Mouse (Mus musculus): ENCODE measurements around the gene Dusp12. TPM values are rescaled to one million over a fixed set of nuclear protein-coding genes. Genes with fewer than 3 reads are reported as not detected.

Gene Dusp12
- total and polyA plus RNA-seq, 3 experiments, result 10.0 to 14.4 (median 13.2) TPM

DNA sequence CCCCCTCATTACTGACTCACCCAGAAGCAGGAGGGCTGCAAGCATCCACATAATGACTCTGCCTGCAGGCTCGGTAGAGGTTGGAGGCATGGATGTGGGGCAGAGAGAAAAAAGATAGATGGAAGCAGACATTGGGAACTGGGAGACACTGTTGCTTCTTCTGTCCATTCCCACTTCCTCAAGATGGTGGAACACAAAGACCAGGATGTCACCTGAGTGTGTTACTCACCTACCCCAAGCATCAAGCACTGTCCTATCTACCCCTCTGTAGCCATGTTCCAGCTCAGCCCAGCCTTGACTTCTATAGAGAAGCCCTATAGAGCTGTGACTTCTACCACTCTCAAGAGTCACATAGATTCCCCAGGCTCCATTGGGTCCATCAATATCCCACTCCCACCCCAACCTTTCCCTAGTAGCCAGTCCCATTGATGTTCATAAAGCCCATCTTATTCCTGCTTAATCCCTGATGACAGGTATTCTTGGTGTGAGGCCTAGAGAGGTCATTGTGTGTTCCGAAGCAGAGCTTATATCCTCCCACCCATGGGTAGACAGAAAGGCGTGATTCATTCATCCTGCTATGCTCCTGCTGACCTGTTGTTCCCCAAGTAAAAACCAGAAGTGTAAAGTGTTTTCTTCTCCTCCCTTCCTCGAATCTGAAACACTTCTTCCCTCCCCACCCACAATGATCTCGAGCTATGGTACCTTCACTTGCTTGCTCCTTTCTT, 27.7 kb upstream of the Dusp12 start, which contains the start of gene Fcrlb:
Fcrlb (minus strand) TSS at position 51 of the 725 bp plus-strand sequence.
- no peaks in the 10 kb centered on the region; the same call in 1 of the 2 replicates for H3K4me1 ChIP-seq (ENCODE audit: insufficient read depth, low read depth, low read length)
- peaks cover 38% of the 10 kb centered on the region for H3K27me3 ChIP-seq (ENCODE audit: insufficient read depth, low read length)
- DNase-seq (ENCODE audit: low spot score) (no peak), ATAC-seq (ENCODE audit: extremely low read depth, insufficient number of reproducible peaks, low FRiP score, poor library complexity, severe bottlenecking) (no peak)
- TF ChIP-seq GATA2 (IDR thresholded peaks at IDR 0.05; ENCODE audit: borderline replicate concordance, low read depth, low read length), result no peak
- TF ChIP-seq CTCF (IDR thresholded peaks at IDR 0.05; ENCODE audit: low read depth, low read length), result no peak
- TF ChIP-seq GATA1 (IDR thresholded peaks at IDR 0.05; ENCODE audit: borderline replicate concordance, low read length), result no peak
- TF ChIP-seq TAL1 (conservative IDR thresholded peaks at IDR 0.05; ENCODE audit: low read depth, low read length), result no peak
- TF ChIP-seq POLR2AphosphoS5 (IDR thresholded peaks at IDR 0.05; ENCODE audit: insufficient replicate concordance, low read depth, low read length), result no peak
- H3K9me3 ChIP-seq (replicated peaks), result peaks cover 2% of the 10 kb centered on the region; the same call in 1 of the 2 replicates
- no peaks in the 10 kb centered on the region for H3K36me3 ChIP-seq (replicated peaks)
- no peak within 1 kb of the TSS for H3K4me3 ChIP-seq (ENCODE audit: low read depth, low read length)

DNA sequence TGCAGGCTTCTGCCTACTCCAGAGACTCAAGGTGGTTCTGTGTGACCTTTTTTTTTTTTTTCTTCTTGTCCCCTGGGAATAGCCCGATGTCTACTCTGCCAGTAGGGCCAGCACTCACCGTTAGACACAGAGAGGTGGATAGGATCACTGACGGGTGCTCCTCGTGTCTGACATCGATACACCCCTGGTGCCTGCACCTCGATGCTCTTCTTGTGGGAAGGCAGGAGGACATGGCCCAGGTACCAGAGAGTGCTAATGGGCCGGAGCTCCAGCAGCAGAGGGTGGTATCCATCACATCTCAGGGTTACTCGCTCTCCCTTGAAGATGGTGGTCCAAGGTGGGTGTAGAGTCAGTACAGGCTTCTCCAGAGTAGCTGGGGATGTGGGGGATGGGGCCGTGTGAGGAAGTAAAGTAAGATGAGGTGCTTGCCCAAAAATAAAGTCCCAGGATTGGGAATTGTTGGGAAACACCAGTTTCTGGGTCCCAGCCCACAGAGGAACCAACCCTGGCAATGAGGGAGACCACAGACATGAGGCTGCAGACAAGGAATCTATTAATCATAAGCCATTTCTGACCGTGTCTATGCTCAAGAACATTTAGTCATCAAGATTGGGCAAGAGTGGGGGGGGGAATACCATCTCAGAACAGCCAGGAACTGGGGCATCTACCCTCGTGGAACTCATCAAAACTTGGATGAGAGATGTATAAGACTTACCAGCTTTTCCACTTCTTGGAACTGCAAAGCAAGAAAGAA, 26.7 kb upstream of the Dusp12 start:
- no peaks in the 10 kb centered on the region for H3K36me3 ChIP-seq (replicated peaks)
- H3K4me1 ChIP-seq (ENCODE audit: insufficient read depth, low read depth, low read length), result no peaks in the 10 kb centered on the region; the same call in 1 of the 2 replicates
- ATAC-seq (ENCODE audit: extremely low read depth, insufficient number of reproducible peaks, low FRiP score, poor library complexity, severe bottlenecking) (no peak), DNase-seq (ENCODE audit: low spot score) (no peak)
- H3K9me3 ChIP-seq (replicated peaks), result peaks cover 10% of the 10 kb centered on the region
- peaks cover 43% of the 10 kb centered on the region for H3K27me3 ChIP-seq (ENCODE audit: insufficient read depth, low read length)
- TF ChIP-seq GATA1 (IDR thresholded peaks at IDR 0.05; ENCODE audit: borderline replicate concordance, low read length), result no peak
- H3K4me3 ChIP-seq (ENCODE audit: low read depth, low read length), result no peak overlapping the region

DNA sequence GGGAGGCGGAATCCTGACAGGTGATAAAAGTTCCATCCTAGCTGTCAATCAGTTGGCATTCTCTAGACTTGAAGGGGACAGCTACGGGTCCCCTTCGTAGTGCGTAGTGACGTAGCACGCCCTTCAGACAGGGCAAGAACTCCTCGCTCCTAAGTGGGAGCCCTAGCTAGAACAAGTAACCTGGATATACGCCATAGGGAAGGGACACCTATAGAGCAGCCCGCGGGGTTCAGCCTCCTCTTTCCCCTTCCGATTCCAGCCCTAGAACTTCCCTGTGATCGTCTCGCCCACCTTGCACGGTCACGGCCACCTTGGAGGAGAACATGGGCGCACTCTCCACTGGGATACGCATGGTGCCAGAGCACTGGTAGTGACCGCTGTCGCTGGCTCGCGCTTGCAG, 23.0 kb upstream of the Dusp12 start:
- H3K4me3 ChIP-seq (ENCODE audit: low read depth, low read length), result no peak overlapping the region
- DNase-seq (ENCODE audit: low spot score) (no peak), ATAC-seq (ENCODE audit: extremely low read depth, insufficient number of reproducible peaks, low FRiP score, poor library complexity, severe bottlenecking) (no peak)
- H3K27me3 ChIP-seq (ENCODE audit: insufficient read depth, low read length), result peaks cover 36% of the 10 kb centered on the region
- H3K36me3 ChIP-seq (replicated peaks), result no peaks in the 10 kb centered on the region
- no peaks in the 10 kb centered on the region; the same call in 1 of the 2 replicates for H3K4me1 ChIP-seq (ENCODE audit: insufficient read depth, low read depth, low read length)
- peaks cover 10% of the 10 kb centered on the region for H3K9me3 ChIP-seq (replicated peaks)
- TF ChIP-seq CTCF (IDR thresholded peaks at IDR 0.05; ENCODE audit: low read depth, low read length) (no peak), TAL1 (conservative IDR thresholded peaks at IDR 0.05; ENCODE audit: low read depth, low read length) (no peak), GATA2 (IDR thresholded peaks at IDR 0.05; ENCODE audit: borderline replicate concordance, low read depth, low read length) (no peak), GATA1 (IDR thresholded peaks at IDR 0.05; ENCODE audit: borderline replicate concordance, low read length) (no peak), POLR2AphosphoS5 (IDR thresholded peaks at IDR 0.05; ENCODE audit: insufficient replicate concordance, low read depth, low read length) (no peak)

DNA sequence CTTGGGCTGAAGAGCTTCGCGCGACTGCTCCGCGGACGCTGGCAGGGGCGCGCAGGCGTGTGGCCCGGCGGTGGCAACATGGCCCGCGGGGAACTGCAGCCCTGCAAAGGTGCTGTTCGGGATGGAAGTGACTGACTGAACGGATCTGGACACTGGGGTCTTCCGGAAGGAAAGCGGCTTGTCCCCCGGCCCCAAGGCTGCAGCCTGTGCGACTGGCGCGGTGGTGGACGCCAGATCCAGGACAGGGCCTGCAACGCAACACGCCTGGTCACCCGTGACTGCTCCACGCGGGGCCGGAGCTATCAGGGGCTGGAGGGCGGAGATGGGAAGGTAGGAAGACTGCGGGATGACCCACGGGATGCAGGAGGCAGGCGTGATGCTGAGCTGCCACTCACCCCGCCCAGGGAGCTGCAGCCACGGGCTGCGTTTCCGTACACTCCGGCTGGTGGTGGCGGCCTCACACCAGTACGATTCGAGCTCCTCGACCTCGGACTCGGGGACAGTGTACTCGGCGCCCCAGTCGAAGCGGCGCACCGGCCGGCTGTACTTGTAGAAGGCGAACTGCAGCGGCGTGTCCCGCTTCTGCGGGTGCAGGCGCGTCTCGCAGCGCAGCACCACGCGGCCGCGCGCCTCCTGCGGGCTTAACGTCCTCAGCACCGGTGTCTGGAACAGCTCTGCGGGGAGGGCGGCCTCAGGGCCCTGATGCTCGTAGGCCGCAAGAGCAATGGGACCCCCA, 22.3 kb upstream of the Dusp12 start:
- Histone ChIP-seq H3K4me3 (ENCODE audit: low read depth, low read length) (no peak overlapping the region), H3K36me3 (replicated peaks) (no peaks in the 10 kb centered on the region), H3K9me3 (replicated peaks) (peaks cover 10% of the 10 kb centered on the region), H3K27me3 (ENCODE audit: insufficient read depth, low read length) (peaks cover 29% of the 10 kb centered on the region), H3K4me1 (ENCODE audit: insufficient read depth, low read depth, low read length) (no peaks in the 10 kb centered on the region; the same call in 1 of the 2 replicates)
- DNase-seq (ENCODE audit: low spot score), result no peak
- ATAC-seq (ENCODE audit: extremely low read depth, insufficient number of reproducible peaks, low FRiP score, poor library complexity, severe bottlenecking), result no peak
- no peak for TF ChIP-seq TAL1 (conservative IDR thresholded peaks at IDR 0.05; ENCODE audit: low read depth, low read length)
- TF ChIP-seq GATA2 (IDR thresholded peaks at IDR 0.05; ENCODE audit: borderline replicate concordance, low read depth, low read length), result no peak
- TF ChIP-seq CTCF (IDR thresholded peaks at IDR 0.05; ENCODE audit: low read depth, low read length), result no peak
- no peak for TF ChIP-seq GATA1 (IDR thresholded peaks at IDR 0.05; ENCODE audit: borderline replicate concordance, low read length)
- no peak for TF ChIP-seq POLR2AphosphoS5 (IDR thresholded peaks at IDR 0.05; ENCODE audit: insufficient replicate concordance, low read depth, low read length)

DNA sequence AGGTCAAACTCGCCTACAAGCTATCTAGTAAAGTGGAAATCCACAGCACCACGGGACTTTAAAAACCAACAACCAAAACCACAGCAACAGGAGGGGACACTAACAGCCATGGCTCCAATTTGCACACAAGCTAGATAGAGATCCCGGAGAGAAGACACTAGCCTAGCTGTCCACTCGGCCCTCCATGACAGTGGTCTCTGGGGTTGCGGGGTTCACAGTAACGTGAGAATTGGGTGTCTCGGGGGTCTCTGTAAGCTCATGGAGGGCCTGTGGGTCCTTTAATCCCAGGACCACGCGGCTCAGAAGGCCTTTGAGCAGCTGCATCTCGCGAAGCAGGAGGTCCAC, 21.7 kb upstream of the Dusp12 start:
- H3K4me3 ChIP-seq (ENCODE audit: low read depth, low read length), result no peak overlapping the region
- peaks cover 25% of the 10 kb centered on the region for H3K27me3 ChIP-seq (ENCODE audit: insufficient read depth, low read length)
- H3K36me3 ChIP-seq (replicated peaks), result no peaks in the 10 kb centered on the region
- DNase-seq (ENCODE audit: low spot score), result no peak
- TF ChIP-seq POLR2AphosphoS5 (IDR thresholded peaks at IDR 0.05; ENCODE audit: insufficient replicate concordance, low read depth, low read length) (no peak), TAL1 (conservative IDR thresholded peaks at IDR 0.05; ENCODE audit: low read depth, low read length) (no peak), CTCF (IDR thresholded peaks at IDR 0.05; ENCODE audit: low read depth, low read length) (no peak), GATA2 (IDR thresholded peaks at IDR 0.05; ENCODE audit: borderline replicate concordance, low read depth, low read length) (no peak)
- peaks cover 2% of the 10 kb centered on the region for H3K4me1 ChIP-seq (ENCODE audit: insufficient read depth, low read depth, low read length)
- ATAC-seq (ENCODE audit: extremely low read depth, insufficient number of reproducible peaks, low FRiP score, poor library complexity, severe bottlenecking), result no peak
- H3K9me3 ChIP-seq (replicated peaks), result peaks cover 10% of the 10 kb centered on the region

DNA sequence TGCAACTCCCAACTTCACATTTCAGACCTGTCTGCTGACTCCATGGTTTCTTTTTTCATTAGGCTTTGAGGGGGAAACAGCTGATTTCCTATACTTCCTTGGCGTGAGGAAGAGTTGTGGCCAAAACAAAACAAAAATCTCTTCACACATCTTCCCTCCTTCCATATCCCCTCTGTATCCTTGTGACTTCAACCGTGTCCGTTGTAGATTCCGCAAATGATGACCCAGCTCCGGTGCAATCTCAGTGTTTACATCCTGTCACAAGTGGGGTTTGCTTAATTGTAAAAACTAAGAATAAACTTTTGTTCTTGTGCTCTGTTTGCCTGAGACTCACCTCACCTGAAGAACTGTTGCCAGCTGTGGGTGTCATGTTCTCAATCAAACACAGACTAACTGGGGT, 18.1 kb upstream of the Dusp12 start:
- H3K9me3 ChIP-seq (replicated peaks), result peaks cover 8% of the 10 kb centered on the region
- ATAC-seq (ENCODE audit: extremely low read depth, insufficient number of reproducible peaks, low FRiP score, poor library complexity, severe bottlenecking) (no peak), DNase-seq (ENCODE audit: low spot score) (no peak)
- H3K27me3 ChIP-seq (ENCODE audit: insufficient read depth, low read length), result peaks cover 14% of the 10 kb centered on the region
- TF ChIP-seq TAL1 (conservative IDR thresholded peaks at IDR 0.05; ENCODE audit: low read depth, low read length), result no peak
- TF ChIP-seq GATA2 (IDR thresholded peaks at IDR 0.05; ENCODE audit: borderline replicate concordance, low read depth, low read length), result no peak
- no peak for TF ChIP-seq POLR2AphosphoS5 (IDR thresholded peaks at IDR 0.05; ENCODE audit: insufficient replicate concordance, low read depth, low read length)
- no peak for TF ChIP-seq GATA1 (IDR thresholded peaks at IDR 0.05; ENCODE audit: borderline replicate concordance, low read length)
- TF ChIP-seq CTCF (IDR thresholded peaks at IDR 0.05; ENCODE audit: low read depth, low read length), result no peak
- H3K4me1 ChIP-seq (ENCODE audit: insufficient read depth, low read depth, low read length), result peaks cover 25% of the 10 kb centered on the region
- H3K36me3 ChIP-seq (replicated peaks), result no peaks in the 10 kb centered on the region
- H3K4me3 ChIP-seq (ENCODE audit: low read depth, low read length), result no peak overlapping the region

All from G1E (cell line).